Mouse (Mus musculus): ENCODE data around the gene Adat2.

DNA sequence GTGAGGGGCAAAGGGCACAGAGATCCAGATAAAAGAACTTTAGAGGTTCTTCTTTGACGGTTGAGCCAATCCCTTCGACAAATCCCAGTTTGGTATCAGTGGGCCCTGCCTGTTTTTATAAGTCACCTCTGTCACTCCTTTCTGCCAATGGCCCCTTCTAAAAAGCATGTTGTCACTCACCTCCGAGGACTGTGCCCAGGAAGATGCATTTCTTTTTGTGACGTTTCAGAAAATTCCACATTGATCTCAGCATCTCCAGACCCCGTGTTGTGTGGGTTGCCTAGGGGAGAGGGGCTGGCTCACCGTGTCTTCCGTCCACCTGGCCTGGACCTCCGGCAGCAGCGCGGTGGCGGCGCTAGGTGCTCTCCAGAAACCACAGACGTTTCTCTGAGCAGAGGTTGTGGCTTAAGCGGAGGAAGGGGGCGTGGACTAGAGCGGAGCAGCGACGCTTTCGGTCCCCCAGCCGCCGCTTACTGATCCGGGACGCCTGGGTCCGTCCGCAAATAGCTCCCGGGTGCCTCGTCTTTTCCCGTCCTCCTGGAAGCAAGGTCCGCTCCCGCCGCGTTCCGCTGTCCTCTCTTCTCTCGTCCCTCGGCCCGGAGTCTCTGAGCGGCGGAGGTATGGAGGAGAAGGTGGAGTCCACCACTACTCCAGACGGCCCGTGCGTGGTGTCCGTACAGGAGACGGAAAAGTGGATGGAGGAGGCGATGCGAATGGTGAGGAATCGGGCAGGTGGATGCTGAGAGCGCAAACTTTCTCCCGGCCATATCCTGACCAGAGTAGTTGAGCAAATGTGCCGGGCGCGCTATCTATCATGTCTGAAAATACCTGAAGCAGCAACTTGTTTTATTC, at the start of gene Adat2, which contains the start of gene Pex3:
- TF ChIP-seq CTCF (IDR thresholded peaks at IDR 0.05; ENCODE audit: low read depth, low read length) (no peak), POLR2A (IDR thresholded peaks at IDR 0.05; ENCODE audit: borderline replicate concordance, low read depth, low read length) (no peak)

Measured in bone marrow macrophage, adult 2 months (primary cell).